Mouse (Mus musculus): ENCODE results near the gene Gm20696.

GRCm38 (mm10) chr6:99359036-99359698, 307.4 kb downstream of the Gm20696 start:
- TF ChIP-seq TAL1 (IDR thresholded peaks at IDR 0.05; ENCODE audit: low read length) (no peak), GATA1 (IDR thresholded peaks at IDR 0.05; ENCODE audit: low read length) (no peak)
